Mouse (Mus musculus): ENCODE measurements around the gene Aldh16a1.

GRCm38 (mm10) chr7:45148534-45149098 lies 5.8 kb downstream of the Aldh16a1 start:
- TF ChIP-seq CTCF (IDR thresholded peaks at IDR 0.05; ENCODE audit: low read depth, low read length) (no peak), POLR2A (IDR thresholded peaks at IDR 0.05; ENCODE audit: extremely low read depth, insufficient read depth, low read length) (no peak)
